Mouse (Mus musculus) forebrain, postnatal 0 days (tissue): ENCODE data around the gene Sox30. TPM values are rescaled to one million over a fixed set of nuclear protein-coding genes. Genes with fewer than 3 reads are reported as not detected.

Experiments
- ATAC-seq: fragments of 200-750 bp; cut with Nextera tagmentation; 2 replicates; pipeline ENCODE4 v1.8.0; 2017; ENCODE audit warnings: mild to moderate bottlenecking, moderate library complexity
- DNase-seq: peaks from one replicate; pipeline ENCODE4 v3.0.0-alpha.2; 2015
- H3K27ac ChIP-seq: fragments of 300-500 bp; sonication (generic); 2 replicates; pipeline ENCODE4 v1.5.1; 2014; ENCODE audit warnings: low read depth, mild to moderate bottlenecking, antibody characterized with exemption, low read length, moderate library complexity, mixed read lengths
- H3K27me3 ChIP-seq: fragments of 300-500 bp; sonication (generic); 2 replicates; pipeline ENCODE4 v1.6.1; 2014; ENCODE audit warnings: mild to moderate bottlenecking, low read length, mixed read lengths; ENCODE audit not compliant: insufficient read depth
- H3K36me3 ChIP-seq: fragments of 300-500 bp; sonication (generic); 2 replicates; pipeline ENCODE4 v1.6.1; 2014; ENCODE audit warnings: mild to moderate bottlenecking, moderate library complexity; ENCODE audit not compliant: insufficient read depth
- H3K4me1 ChIP-seq: fragments of 300-500 bp; sonication (generic); 2 replicates; pipeline ENCODE4 v1.6.1; 2014; ENCODE audit warnings: antibody characterized with exemption; ENCODE audit not compliant: insufficient read depth
- H3K4me2 ChIP-seq: fragments of 300-500 bp; sonication (generic); 2 replicates; pipeline ENCODE4 v1.6.1; 2014; ENCODE audit warnings: low read depth, mild to moderate bottlenecking, moderate library complexity
- H3K4me3 ChIP-seq: fragments of 300-500 bp; sonication (generic); 2 replicates; pipeline ENCODE4 v1.5.1; 2014; ENCODE audit warnings: low read depth, low read length, mixed read lengths
- H3K9ac ChIP-seq: fragments of 300-500 bp; sonication (generic); 2 replicates; pipeline ENCODE4 v1.6.1; 2014; ENCODE audit warnings: mild to moderate bottlenecking
- H3K9me3 ChIP-seq: fragments of 300-500 bp; sonication (generic); 2 replicates; pipeline ENCODE4 v1.6.1; 2016; ENCODE audit warnings: low read length
- CTCF ChIP-seq: sonication (generic); IDR thresholded peaks from 2 replicates; pipeline ENCODE4 v1.5.1; 2016; ENCODE audit warnings: antibody characterized with exemption, control low read depth, low read depth
- WGBS: fragments of 180-500 bp; shearing (Covaris S2); extraction: QIAGEN DNeasy Blood & Tissue Kit; methylation state at CpG from one replicate; pipeline ENCODE4 v1.1.7; 2014; 5-methylcytosine and 5-hydroxymethylcytosine counted together
- polyA plus RNA-seq: library from polyadenylated mRNA; unstranded; fragments of >200 nt; fragmentation: Nextera tagmentation; extraction: Ambion mirVana; gene quantifications from 2 replicates; pipeline ENCODE4 v1.2.1, GENCODE M21; 2015
- total RNA-seq: library from RNA; depleted of rRNA; stranded (reverse); fragments of >200 nt; gene quantifications from 2 replicates; pipeline ENCODE4 v1.2.3, GENCODE M21; 2014; rRNA removed

The Sox30 gene
- total and polyA plus RNA-seq, 2 experiments from 2014 or later = 0.13 to 0.57 TPM

DNA sequence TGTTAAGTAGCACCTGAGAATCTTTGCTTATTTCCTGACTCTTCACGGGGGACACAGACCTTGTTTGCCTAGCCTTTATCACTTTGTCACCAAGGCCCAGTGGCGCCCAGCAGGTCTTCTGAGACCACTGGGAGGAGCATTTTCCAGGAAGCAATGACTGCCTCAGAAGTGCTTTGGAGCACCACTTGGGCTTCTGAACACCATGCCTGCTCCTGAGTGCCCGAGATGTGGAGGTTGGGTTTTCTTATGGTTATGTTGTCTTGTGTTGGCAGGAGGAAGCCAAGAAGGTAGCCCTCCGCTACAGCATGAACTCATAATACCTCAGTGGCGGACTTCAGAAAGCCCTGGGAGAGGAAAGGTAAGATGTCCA is 80.5 kb downstream of the Sox30 start:
- 87% methylated on average over 5 of the region's 5 CpGs for WGBS
- Histone ChIP-seq H3K36me3 (peaks cover 13% of the 10 kb centered on the region; the same call in 1 of the 2 replicates), H3K4me1 (peaks cover 9% of the 10 kb centered on the region; the same call in 1 of the 2 replicates), H3K9ac (no peak overlapping the region), H3K27me3 (no peaks in the 10 kb centered on the region), H3K4me2 (no peak overlapping the region), H3K9me3 (no peaks in the 10 kb centered on the region), H3K27ac (no peak overlapping the region), H3K4me3 (no peak overlapping the region)
- ATAC-seq = no peak
- TF ChIP-seq CTCF = no peak
- no peak for DNase-seq

DNA sequence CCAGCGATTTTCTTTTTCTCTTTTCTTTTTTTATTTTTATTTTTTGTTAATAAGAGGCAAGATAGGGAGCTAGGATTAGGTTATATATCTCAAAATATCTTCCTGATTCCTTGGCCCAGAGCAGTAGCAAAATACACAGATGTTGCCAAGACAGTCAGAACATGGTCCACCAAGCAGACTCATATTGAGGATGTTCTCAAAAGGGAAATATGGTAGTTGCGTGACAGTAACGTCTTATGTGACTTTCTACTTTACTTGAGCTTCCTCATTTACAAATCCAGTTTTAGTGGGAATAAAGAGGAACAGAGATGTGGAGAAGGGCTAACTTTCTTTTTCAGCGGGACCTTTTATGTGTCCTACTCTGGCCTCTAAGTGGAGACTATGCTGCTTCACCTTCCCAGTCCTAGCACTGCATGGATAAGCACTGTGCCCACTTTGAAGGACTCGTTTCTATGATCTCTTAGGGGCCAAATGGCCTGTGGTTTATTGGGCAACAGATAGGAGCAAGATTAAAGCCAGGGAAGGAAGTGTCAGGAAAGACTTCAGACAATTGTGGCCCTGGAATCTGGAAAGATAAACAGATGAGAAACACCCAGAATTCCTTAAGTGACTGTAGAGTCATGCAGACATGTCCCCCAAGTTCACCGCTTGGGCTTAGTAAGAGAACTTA is 81.8 kb downstream of the Sox30 start:
- Histone ChIP-seq H3K9ac (no peak overlapping the region), H3K36me3 (peaks cover 19% of the 10 kb centered on the region; the same call in 1 of the 2 replicates), H3K4me3 (no peak overlapping the region), H3K4me1 (peaks cover 9% of the 10 kb centered on the region; the same call in 1 of the 2 replicates), H3K4me2 (no peak overlapping the region), H3K27ac (no peak overlapping the region), H3K27me3 (no peaks in the 10 kb centered on the region), H3K9me3 (no peaks in the 10 kb centered on the region)
- DNase-seq (no peak), ATAC-seq (no peak)
- 85% methylated on average over 6 of the region's 6 CpGs for WGBS
- TF ChIP-seq CTCF = no peak

DNA sequence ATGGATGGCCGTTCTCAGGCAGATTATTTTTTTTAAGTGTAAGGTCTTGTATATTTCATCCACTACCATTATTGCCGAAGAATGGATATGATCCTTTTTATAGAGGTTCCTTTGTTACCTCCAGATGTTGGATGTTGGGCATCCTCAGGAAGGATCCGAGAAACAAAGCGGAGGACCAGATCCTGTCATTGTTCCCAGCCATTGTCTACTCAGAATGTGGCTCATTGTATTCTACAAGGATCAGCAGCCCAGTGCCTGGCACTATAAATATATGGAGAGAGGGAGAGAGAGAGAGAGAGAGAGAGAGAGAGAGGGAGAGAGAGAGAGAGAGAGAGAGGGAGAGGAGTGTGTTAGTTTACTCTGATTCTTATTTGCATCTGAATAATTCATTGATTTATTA is 82.5 kb downstream of the Sox30 start:
- Histone ChIP-seq H3K4me3 (no peak overlapping the region), H3K27ac (no peak overlapping the region), H3K36me3 (peaks cover 19% of the 10 kb centered on the region; the same call in 1 of the 2 replicates), H3K9me3 (no peaks in the 10 kb centered on the region), H3K27me3 (no peaks in the 10 kb centered on the region), H3K4me1 (peaks cover 9% of the 10 kb centered on the region; the same call in 1 of the 2 replicates), H3K9ac (no peak overlapping the region), H3K4me2 (no peak overlapping the region)
- no peak for ATAC-seq
- no peak for DNase-seq
- WGBS = 57% methylated on average over 4 of the region's 4 CpGs
- TF ChIP-seq CTCF = no peak

DNA sequence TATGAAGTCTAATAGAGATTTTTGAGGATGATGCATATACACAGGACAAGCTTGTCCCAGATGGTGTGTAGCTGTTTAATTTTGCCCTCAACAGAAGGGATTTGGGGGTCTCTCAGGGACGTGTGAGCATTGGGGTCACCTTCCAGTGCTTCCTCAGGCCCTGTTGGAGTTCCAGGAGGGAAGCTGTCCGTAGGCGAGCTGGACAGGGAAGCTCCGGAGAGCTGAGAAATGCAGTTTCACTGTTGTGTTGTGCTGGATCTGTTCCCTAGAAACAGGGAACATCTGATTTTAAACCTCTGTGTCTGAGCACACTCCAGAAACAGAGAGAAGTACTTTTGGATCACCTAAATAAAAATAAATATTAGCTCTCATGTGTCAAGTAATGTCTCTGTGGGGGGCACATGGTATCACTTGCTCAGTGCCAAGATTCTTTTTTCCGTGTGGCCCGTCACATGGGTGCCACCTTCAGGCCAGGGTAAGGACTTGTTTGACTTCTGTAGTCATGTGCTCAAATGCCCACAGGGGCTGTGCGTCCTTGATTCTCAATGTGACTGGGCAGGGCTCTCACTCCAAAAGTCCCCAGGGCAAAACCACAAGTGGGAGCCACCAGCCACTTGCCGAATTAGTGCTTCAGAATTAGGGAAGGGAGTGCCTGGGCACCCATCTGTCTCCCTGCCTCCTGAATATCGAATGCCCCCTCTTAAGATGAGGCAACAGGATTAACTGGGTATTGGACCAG is 83.1 kb downstream of the Sox30 start:
- H3K4me3 ChIP-seq = no peak overlapping the region
- no peaks in the 10 kb centered on the region for H3K9me3 ChIP-seq
- H3K4me1 ChIP-seq = peaks cover 4% of the 10 kb centered on the region; the same call in 1 of the 2 replicates
- no peaks in the 10 kb centered on the region for H3K27me3 ChIP-seq
- ATAC-seq (no peak), DNase-seq (no peak)
- peaks cover 19% of the 10 kb centered on the region; the same call in 1 of the 2 replicates for H3K36me3 ChIP-seq
- 66% methylated on average over 9 of the region's 9 CpGs for WGBS
- TF ChIP-seq CTCF = 0 out of 2 replicates have a peak, but pooled peaks have one; percentile 8
- H3K9ac ChIP-seq = no peak overlapping the region
- H3K4me2 ChIP-seq = no peak overlapping the region
- H3K27ac ChIP-seq = no peak overlapping the region

DNA sequence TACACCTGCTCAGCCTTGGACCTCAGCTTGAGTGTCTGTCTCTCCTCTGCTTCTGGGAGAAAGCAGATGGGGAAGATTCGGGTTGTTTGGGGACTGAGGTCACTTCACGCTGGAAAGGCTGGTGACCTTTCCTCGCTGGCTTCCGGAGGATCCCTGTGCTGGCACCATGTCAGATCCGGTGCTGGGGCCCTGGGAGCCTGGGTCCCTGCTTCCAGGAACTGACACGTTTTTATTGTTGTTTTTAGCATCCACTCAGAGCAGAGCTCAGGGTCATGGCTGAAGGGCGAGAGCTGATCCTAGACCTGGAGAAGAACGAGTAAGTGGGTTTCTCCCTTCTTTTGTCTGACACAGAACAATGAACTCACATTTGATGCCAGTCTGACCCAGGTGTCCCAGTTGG is 84.7 kb downstream of the Sox30 start:
- DNase-seq = no peak
- Histone ChIP-seq H3K9ac (no peak overlapping the region), H3K27me3 (no peaks in the 10 kb centered on the region), H3K4me2 (no peak overlapping the region), H3K27ac (peak overlapping the region; percentile 4; the same call in 1 of the 2 replicates), H3K36me3 (peaks cover 19% of the 10 kb centered on the region; the same call in 1 of the 2 replicates), H3K4me1 (peaks cover 3% of the 10 kb centered on the region; the same call in 1 of the 2 replicates), H3K4me3 (no peak overlapping the region), H3K9me3 (no peaks in the 10 kb centered on the region)
- 61% methylated on average over 8 of the region's 8 CpGs for WGBS
- ATAC-seq = no peak
- TF ChIP-seq CTCF = no peak

DNA sequence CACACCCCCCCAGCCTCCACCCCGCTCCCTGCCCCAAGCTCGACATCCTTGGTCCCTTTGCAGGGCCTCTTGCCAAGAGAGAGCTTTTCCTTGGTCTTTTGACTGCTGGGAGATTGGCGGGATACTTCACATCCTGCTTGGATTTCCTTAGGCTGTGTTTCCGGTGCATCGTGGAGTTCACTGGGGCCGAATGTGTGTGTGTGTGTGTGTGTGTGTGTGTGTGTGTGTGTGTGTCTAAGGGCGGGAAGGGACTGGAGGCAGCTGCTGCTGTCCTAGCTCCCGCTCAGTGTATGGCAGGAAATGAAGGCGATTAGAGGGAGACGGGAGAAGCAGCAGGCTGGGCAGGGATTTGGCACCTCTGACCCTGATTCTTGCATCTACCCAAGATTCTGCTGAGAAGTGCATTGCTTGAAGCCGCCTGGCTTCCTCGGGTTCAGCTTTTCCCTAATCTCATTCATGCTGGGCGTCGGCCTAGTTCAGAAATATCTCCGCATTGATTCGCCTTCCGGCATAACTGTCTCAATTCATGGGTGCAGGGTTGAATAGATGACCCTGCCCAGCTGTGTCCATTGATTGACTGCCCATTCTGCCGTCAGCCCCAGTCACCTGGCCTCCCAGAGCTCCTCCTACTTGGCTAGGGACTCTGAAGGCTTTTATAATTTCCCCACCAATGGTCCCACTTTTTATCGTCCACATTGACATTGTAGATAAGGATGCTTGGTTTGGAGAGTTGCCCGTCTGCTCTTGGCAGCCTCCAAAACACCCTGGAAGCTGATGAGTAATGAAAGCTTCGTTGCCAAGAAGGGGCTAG is 85.3 kb downstream of the Sox30 start:
- no peak overlapping the region for H3K9ac ChIP-seq
- no peak overlapping the region for H3K4me2 ChIP-seq
- DNase-seq (peak; percentile 48), ATAC-seq (peak; percentile 77)
- peaks cover 3% of the 10 kb centered on the region; the same call in 1 of the 2 replicates for H3K4me1 ChIP-seq
- 27% methylated on average over 21 of the region's 21 CpGs for WGBS
- no peaks in the 10 kb centered on the region for H3K9me3 ChIP-seq
- no peak overlapping the region for H3K4me3 ChIP-seq
- peaks cover 19% of the 10 kb centered on the region; the same call in 1 of the 2 replicates for H3K36me3 ChIP-seq
- H3K27me3 ChIP-seq = no peaks in the 10 kb centered on the region
- TF ChIP-seq CTCF = no peak
- H3K27ac ChIP-seq = no peak overlapping the region; the same call in 1 of the 2 replicates

Other genes starting within 250 kb of the Sox30 start
- gene Clint1, start 128.3 kb upstream of the Sox30 start, total RNA-seq = 24.7 and 32.8 TPM in 2 replicates
- 19.4 and 28.8 TPM in 2 replicates for gene Clint1, start 128.3 kb upstream of the Sox30 start, polyA plus RNA-seq
- 60.9 and 61.7 TPM in 2 replicates for gene Lsm11, start 35.4 kb upstream of the Sox30 start, total RNA-seq
- 14.7 and 23.6 TPM in 2 replicates for gene Lsm11, start 35.4 kb upstream of the Sox30 start, polyA plus RNA-seq
- gene Thg1l, start 24.8 kb upstream of the Sox30 start, total RNA-seq = 12.2 and 13.2 TPM in 2 replicates
- gene Thg1l, start 24.8 kb upstream of the Sox30 start, polyA plus RNA-seq = 8.0 and 10.1 TPM in 2 replicates
- gene Gm12166, start 72.0 kb downstream of the Sox30 start, total RNA-seq = 9.2 and 15.1 TPM in 2 replicates
- 6.6 and 7.4 TPM in 2 replicates for gene Gm12166, start 72.0 kb downstream of the Sox30 start, polyA plus RNA-seq
- gene Adam19, start 75.7 kb downstream of the Sox30 start, total RNA-seq = 16.2 and 19.8 TPM in 2 replicates
- gene Adam19, start 75.7 kb downstream of the Sox30 start, polyA plus RNA-seq = 3.5 and 5.0 TPM in 2 replicates
- gene Nipal4, start 186.2 kb downstream of the Sox30 start, total RNA-seq = 0.14 and 0.38 TPM in 2 replicates
- 0.06 and 0.07 TPM in 2 replicates for gene Nipal4, start 186.2 kb downstream of the Sox30 start, polyA plus RNA-seq